12 mouse cellular contexts compared by ENCODE assay signal in genomic region chr2:139883581-139884263, GRCm38 (mm10).
DNase-seq lines count a peak whose midpoint lies in the region; ATAC-seq lines count a peak whose summit lies in the region.
"Had no signal": no experiment of that assay in that cellular context is flagged by ENCODE, and none has a peak within 500 bp of the region (broad histone marks: within the 10 kb centered on the region; RNA-seq: fewer than 3 reads in every experiment).

No protein-coding gene starts in this region.

- no peak overlapping the region for H3K9ac ChIP-seq in neural tube, embryonic 15.5 days (replicated peaks)
- H3K9ac ChIP-seq: hindbrain, embryonic 14.5 days; stomach, embryonic 15.5 days had no signal

- DNase-seq in frontal cortex, postnatal 10 days (ENCODE audit: low spot score in 2 of 2): no peak
- DNase-seq in NIH3T3 (ENCODE audit: low read depth): peak; percentile 75
- DNase-seq in cerebellum, postnatal 14 days: peak; percentile 65 to 68
- DNase-seq in layer of hippocampus, postnatal 25 days (ENCODE audit: extremely low spot score in 1 of 2, low spot score in 1 of 2): peak; percentile 15 to 42
- DNase-seq in midbrain, embryonic 10.5 days (ENCODE audit: low spot score): no peak
- DNase-seq: gastrocnemius, postnatal 14 days had no signal

- WGBS in neural tube, embryonic 15.5 days: 76% methylated on average over 7 of the region's 7 CpGs
- 93% methylated on average over 7 of the region's 7 CpGs for WGBS in midbrain, embryonic 10.5 days

- H3K4me1 ChIP-seq in neural tube, embryonic 15.5 days: no peaks in the 10 kb centered on the region
- no peaks in the 10 kb centered on the region for H3K4me1 ChIP-seq in midbrain, embryonic 10.5 days
- H3K4me1 ChIP-seq: stomach, embryonic 15.5 days had no signal

- 0 out of 2 replicates have a peak, but pooled peaks have one; percentile 47 for ATAC-seq in frontal cortex, adult (ENCODE audit: low TSS enrichment)
- ATAC-seq in neural tube, embryonic 15.5 days (ENCODE audit: low FRiP score): no peak
- ATAC-seq in megakaryocyte progenitor cell, adult 5-6 weeks (replicated peaks; ENCODE audit: poor library complexity): no peak

- 0 out of 2 replicates have a peak, but pooled peaks cover 3% of the 10 kb centered on the region for H3K36me3 ChIP-seq in neural tube, embryonic 15.5 days
- peaks cover 3% of the 10 kb centered on the region; the same call in 1 of the 2 replicates for H3K36me3 ChIP-seq in midbrain, embryonic 10.5 days
- H3K36me3 ChIP-seq: stomach, embryonic 15.5 days had no signal

- no peaks in the 10 kb centered on the region for H3K9me3 ChIP-seq in neural tube, embryonic 15.5 days (replicated peaks)
- no peaks in the 10 kb centered on the region for H3K9me3 ChIP-seq in midbrain, embryonic 10.5 days (replicated peaks)
- H3K9me3 ChIP-seq: stomach, embryonic 15.5 days had no signal

- no peaks in the 10 kb centered on the region for H3K27me3 ChIP-seq in neural tube, embryonic 15.5 days (replicated peaks)
- no peaks in the 10 kb centered on the region for H3K27me3 ChIP-seq in midbrain, embryonic 10.5 days (ENCODE audit: low read depth, poor library complexity, severe bottlenecking)
- H3K27me3 ChIP-seq: stomach, embryonic 15.5 days had no signal

- no peak overlapping the region for H3K4me3 ChIP-seq in neural tube, embryonic 15.5 days (replicated peaks)
- H3K4me3 ChIP-seq in midbrain, embryonic 10.5 days: no peak overlapping the region
- H3K4me3 ChIP-seq: left cerebral cortex, adult 2 months; stomach, embryonic 15.5 days had no signal

- H3K4me2 ChIP-seq in neural tube, embryonic 15.5 days: no peak overlapping the region
- H3K4me2 ChIP-seq: hindbrain, embryonic 14.5 days; stomach, embryonic 15.5 days had no signal

- no peak overlapping the region for H3K27ac ChIP-seq in neural tube, embryonic 15.5 days (replicated peaks)
- H3K27ac ChIP-seq in midbrain, embryonic 10.5 days (replicated peaks): no peak overlapping the region
- H3K27ac ChIP-seq: hindbrain, embryonic 14.5 days; left cerebral cortex, adult 2 months; stomach, embryonic 15.5 days had no signal

Comparison
In these comparisons a context has a peak if more than half of its experiments do, and no peak if none do; other contexts are left out.
1. DNase-seq: peak in NIH3T3 (single experiment), cerebellum, postnatal 14 days (2 of 2) and layer of hippocampus, postnatal 25 days (2 of 2); none in frontal cortex, postnatal 10 days (0 of 2) and midbrain, embryonic 10.5 days (single experiment).